Mouse (Mus musculus) left cerebral cortex, adult 11 months (tissue): ENCODE measurements at regions not wholly inside any gene's neighbourhood (a gene's known extent, or its start where the extent isn't known, plus 50 kb on each side); places are given as distances from the start of the nearest gene placed in this dataset.
"Not testable (repeated sequence)": the region's sequence is repeated elsewhere in the genome, so short reads cannot be mapped to it uniquely, and the experiment has no call there.

Experiments used
- DNase-seq: peaks from one replicate; pipeline ENCODE4 v3.0.0; 2022; ENCODE audit warnings: low spot score

DNA sequence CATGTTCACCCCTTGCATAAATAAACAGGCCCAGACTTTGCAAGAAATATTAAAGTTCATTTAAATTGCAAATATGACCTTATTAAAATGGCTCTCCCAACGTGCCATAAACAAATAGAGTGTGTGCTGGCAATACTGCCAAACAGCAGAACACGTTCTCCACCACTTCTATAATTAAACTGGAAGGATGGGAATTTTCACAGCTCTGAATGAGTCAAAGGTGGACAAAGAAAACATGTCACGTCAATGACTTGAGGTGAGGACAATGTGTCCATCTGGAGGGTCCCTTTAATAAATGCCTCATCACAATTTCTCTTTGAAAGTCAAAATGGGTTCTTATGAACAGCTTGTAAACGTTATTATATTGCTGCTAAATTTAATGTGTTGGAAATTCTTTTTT is 114.8 kb downstream of the Galc start:
- no peak for DNase-seq

- no peak for DNase-seq
Measured at GRCm38 (mm10) chr12:98143170-98143569, 116.1 kb downstream of the Galc start.

GRCm38 (mm10) chr12:98139906-98140305 is 119.4 kb downstream of the Galc start:
- DNase-seq: not testable (repeated sequence)

- DNase-seq: no peak
Measured at GRCm38 (mm10) chr12:98131276-98131675, 128.0 kb downstream of the Galc start.

DNA sequence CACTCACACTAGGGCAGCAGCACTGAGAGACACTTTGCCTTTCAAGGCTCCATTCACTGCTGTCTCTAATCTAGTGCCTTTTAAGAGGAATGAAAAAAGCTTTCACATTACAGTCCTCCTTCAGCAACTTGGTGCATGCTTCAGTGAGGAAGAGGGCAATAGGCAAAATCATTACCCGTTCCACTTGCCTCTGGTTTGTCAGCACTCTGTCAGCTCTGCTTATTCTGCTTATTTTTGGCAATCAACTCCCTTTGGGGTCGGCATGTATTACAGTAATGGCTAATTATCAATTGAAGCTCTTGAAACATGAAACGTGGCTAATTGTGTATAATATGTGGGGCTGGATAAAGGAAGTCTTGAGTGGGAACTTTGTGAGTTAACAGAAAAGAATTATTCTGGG is 135.7 kb downstream of the Galc start:
- DNase-seq: no peak

DNA sequence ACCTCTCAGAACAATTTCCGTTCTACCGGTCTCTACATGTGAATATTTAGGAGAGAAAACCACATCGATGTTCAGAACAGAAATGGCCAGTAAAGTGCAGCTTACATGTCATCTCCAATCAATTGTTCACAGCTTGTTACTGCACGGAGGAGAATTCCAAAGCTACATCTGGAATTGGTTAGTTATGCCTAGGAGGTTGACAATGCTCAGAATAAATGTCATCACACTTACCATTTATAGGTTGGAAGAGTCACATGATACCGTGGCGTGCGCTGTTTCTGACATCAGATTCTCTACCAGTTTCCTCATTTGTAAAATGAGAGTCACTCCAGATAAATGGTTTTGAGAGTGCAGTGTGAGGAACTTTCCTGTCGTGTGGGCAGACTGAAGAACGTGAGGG is 151.2 kb downstream of the Galc start:
- DNase-seq: no peak

DNA sequence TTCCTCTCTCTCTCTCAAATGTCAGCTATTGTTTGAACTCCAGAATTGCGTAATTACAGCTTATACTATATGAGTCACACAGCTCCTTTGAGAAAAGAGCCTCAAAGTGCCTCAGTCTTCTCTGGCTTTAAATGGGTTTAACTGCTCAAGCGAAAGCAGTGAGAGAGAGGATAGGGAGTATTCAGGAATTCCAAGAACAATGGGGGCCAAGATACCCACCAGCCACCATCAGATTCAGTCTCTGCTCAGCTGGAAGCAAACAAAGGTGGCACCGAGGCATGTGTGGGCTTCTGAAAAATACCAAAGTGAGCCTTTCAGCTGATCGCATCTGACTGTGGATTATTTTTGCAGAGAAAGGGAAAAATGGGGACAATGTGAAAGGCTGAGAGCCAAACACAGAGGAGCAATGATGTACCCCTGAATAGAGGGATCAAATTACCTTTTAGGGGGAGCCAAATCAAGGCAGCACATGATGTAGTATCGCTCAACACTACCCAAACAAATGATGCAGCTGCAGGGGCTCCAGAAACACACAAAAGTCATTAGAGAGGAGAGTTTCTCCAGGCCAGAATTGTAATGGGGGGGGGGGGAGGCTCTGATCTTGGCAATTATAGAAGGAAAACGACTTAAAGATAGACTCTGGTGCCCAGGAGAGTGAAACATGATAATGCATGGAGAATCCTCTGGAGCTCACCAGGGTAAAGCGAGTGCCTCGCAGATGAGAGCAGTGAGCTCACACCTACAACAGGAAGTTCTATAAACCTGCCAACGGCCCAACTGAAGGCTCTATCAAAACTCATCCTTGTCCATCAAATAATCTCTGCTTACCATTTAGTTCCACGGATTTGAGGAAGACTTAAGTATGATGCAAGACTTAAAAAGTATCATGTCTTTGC is 152.2 kb downstream of the Galc start:
- no peak for DNase-seq

GRCm38 (mm10) chr12:98106151-98106788 is 153.0 kb downstream of the Galc start:
- peak; percentile 72 for DNase-seq

DNA sequence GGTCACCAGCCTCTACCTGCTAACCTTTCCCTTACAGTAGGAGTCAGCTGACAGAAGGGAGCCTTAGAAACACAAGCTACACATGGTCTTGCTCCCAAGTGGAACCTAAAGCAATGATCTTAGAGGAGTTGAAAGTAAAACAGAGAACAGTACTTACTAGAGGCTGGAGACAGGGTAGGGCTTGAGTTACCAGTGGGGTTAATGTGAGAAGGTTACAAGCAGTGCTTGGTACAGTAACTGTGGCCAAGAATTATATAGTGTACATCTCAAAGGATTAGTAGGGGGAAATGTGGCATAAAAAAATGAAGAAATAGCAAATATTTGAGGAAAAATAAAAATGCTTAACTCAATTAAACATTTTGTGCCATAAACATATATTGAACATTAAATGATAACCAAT is 153.5 kb downstream of the Galc start:
- no peak for DNase-seq

DNA sequence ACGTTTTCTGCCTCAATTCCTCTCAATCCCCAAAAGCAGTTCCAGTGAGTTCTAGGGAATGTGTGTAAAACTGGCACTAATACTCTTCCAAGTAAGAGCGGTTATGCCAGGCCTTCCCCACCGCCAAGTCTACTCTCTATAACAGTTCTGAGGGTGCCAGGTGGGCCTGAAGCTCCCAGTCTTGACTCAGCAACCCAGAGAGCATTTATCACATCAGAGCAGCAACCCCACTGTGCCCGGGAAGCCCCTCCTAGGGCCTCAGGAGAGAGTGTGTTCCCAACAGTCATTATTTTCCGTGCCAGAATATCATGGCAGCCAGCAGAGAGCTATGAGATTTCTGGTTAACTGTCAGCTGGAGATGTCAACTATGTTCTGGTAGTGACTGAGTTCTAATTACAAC is 169.1 kb downstream of the Galc start:
- no peak for DNase-seq

DNA sequence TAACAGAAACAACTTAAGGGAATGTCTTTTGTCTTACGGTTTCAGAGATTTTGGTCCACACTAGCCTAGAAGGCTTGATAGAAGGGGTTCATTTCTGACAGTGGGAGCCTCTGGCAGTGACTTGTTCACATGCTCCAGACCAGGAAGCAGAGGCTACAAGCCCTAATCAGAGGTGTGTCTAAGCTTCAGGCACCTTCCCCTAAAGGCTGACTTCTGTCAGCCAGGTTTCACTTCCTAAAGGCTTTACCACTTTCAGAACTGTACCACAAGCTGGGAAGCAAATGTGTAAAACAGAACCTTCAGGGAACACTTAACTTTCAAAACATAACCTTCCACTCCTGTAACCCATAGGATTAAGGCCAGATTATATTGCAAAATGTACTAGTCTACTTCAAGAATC is 180.9 kb downstream of the Galc start:
- no peak for DNase-seq

GRCm38 (mm10) chr12:98075580-98075979 is 183.7 kb downstream of the Galc start:
- DNase-seq: no peak

- no peak for DNase-seq
Measured at GRCm38 (mm10) chr12:98069110-98069509, 190.1 kb downstream of the Galc start.

GRCm38 (mm10) chr12:98059419-98060180 is 199.7 kb downstream of the Galc start:
- no peak for DNase-seq

DNA sequence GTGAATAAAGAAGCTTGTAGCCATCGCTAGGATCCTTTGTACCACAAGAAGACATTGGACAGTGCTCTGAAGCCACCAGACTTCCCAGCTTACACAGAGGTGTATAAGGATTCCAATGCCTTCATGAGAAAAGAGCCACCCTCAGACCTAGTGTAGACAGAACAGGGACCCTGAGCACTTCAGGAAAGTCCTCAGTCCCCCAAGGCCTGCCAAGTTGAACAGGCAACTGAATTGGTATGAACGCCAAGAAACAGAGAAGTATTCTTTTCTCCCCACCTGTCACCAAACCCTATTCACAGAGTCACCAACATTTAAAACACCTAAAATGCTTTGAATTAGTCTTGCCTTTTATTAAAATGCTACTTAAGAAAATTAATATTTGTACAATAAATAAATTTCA is 200.3 kb downstream of the Galc start:
- no peak for DNase-seq

- no peak for DNase-seq
Measured at GRCm38 (mm10) chr12:98050934-98051333, 208.3 kb downstream of the Galc start.

- DNase-seq: no peak
Measured at GRCm38 (mm10) chr12:98050500-98050899, 208.8 kb downstream of the Galc start.

- no peak for DNase-seq
Measured at GRCm38 (mm10) chr12:98050057-98050456, 209.2 kb downstream of the Galc start.

DNA sequence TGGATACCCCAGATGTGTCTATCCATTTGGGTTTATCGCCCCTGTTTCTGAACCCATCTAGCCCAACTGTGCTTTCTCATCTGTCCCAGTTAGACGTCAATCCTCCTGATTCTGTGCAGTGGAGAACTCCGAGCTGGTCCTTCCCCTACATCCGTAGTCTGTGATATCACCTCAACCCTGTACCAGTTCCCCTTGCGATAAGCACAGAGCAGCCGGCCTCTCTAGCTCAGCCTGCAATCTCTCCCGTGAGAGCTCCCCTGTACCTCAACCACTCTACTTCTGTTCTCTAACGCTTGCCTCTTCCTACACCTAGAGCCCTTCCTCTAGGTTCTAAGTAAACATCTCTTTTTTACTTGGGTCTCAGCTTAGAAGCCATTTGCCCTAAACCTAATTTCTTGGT is 211.5 kb downstream of the Galc start:
- DNase-seq: no peak

DNA sequence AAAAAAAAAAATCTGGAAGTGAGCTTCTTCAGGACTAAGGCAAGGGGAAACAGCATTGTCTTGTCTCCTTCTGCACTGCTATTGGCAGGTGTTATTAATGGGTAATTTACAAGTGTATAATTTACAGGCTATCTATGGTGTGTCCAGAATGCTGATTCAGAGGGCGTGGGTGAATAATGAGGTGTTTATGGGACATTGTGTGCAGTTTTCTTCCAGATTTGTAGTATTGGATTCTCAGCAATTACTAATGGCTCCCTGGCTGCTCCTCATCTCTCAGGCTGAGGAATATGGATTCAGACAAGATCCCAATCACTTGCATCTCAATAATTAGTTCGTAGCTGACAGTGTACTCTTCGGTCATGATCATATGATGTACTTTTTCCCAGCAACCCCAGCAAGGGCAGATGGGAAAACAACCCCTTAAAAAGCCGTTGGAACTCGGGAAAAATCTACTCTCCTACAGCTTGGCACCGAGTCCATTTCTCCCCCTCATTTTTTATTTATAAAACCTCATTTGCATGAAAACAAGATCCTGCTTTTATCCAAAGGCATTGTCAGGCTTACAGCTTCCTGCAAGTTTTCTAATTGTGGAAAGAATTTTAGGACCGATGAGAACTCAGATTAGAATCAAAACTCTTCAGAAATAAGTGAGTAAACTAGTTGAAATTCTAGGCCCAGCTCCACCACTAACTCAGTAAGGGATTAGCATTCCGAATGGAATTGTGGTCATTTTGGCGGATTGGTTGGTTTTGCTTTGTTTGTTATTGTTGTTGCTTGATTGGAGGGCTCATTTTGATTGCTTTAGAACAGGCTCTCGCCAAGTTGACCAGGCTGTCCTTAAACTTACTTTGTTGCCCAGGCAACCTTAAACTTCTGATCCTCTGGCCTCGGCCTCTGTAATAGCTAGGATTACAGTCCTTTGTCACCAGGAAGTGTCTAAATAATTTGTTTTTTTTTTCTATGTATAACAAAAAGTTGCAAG is 212.5 kb downstream of the Galc start:
- peak; percentile 51 for DNase-seq

DNA sequence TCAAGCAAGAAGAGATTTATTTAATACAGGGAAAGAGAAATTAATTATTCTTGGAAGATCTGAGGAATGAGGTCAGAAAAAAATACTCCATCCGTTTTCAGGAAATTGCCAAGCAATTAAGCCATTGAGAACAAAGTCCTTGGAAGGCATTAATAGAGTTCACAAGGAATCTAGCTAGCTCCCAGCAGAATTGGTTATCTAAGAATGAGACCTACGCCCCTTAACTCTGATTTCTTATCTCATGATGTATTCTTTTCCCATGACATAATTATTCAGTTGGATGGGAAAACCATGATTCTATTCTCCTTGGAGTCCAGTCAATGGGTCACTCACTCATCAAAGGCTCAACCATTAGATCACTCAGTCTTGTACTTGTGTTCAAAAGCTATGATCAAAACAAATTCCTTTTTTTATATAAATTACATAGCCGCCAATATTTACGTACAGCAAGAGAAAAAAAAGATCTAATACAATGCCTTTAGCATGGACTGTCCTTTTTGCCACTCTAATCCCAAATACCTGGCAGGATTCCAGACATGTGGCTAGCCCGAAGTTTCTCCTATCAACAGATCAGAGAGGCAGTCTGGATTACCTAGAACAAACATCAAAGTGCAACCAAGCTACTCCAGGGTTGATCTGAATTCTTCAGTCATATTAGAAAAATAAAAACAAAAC is 213.3 kb downstream of the Galc start:
- DNase-seq: no peak
